Mouse (Mus musculus): ENCODE data around the gene Strip1.
"Not testable (repeated sequence)": the region's sequence is repeated elsewhere in the genome, so short reads cannot be mapped to it uniquely, and the experiment has no call there.

Strip1 gene

GRCm38 (mm10) chr3:107631523-107631958 is at the start of gene Strip1:
Strip1 (minus strand) TSS chr3:107631694.
- peak; percentile 63 for DNase-seq (ENCODE audit: extremely low read depth, low read depth, low spot score)

DNA sequence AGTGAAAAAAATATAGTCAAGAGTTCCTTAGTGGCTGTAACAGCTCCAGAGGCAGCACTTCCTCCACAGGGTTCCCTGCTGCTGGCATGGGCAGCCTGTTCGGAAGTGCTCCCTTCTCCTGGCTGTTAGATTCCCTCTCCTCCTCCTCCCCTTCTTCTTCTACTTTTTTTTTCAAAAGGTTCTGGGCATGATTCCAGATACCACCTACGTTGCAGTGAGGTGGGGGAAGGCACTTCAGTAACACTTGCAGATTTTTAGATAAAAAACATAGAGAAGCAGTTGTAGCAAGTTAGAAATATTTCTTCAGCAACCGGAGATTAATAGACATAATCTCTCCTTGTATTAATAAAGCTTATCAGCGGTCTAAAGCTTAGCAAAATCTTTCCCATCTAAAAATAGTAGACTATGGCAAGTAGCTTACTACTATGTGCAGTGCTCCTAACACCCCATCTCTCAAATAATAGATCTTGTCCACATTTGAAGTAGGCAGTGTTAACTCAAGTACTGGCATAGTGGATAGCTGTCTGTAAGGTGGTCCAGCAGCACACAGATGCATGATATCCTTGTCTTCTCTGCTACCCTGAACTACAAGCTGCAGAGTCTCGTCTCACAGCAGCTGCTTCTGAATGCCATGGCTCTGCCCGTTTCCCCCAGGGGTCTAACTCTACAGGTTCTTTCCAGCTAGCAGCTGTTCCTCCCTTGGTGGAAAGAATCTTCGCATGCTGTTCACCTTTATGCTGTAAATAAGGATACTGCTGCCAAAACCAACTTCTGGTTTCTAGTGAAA is 49.5 kb upstream of the Strip1 start:
- peak; percentile 31 for DNase-seq (ENCODE audit: extremely low read depth, low read depth, low spot score)

- no peak for DNase-seq (ENCODE audit: extremely low read depth, low read depth, low spot score)
Measured at GRCm38 (mm10) chr3:107671509-107671908, 40.0 kb upstream of the Strip1 start.

DNA sequence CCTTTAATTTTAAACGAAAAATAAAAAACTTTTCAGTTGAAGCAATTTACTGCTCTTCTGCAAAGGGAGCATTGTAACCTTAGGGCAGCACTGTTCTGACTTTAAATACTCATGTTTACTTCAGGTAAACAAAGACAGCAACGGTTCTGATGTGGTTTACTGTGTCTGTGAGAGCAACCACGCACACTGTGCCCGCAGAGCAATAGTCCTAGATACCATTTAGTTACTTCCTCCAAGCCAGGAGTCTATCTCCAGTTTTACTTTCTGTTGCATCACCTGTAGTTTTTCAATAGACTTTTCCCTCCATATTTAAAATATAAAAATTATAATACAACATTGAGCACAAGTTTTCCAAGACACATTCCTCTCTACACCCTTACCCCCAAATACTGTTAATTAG is 39.0 kb upstream of the Strip1 start:
- no peak for DNase-seq (ENCODE audit: extremely low read depth, low read depth, low spot score)

DNA sequence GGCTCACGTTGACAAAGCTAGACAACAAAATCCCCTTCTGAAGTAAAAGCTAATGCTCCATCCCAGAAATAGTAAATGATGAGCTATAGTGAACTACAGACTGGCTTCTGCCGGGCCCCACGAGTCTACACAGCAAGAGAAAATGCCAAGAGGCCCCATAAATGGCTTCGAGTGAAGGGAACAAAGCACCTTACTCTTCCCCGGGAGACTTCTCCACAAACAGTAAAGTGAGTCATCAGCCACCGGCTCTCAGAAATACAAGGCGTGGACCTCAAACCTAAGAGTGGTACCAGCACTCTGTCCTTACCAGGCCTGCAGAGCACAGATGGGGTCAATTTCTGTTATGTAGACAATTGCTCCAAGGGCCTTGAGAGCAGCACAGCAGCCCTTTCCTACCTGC is 37.3 kb upstream of the Strip1 start:
- no peak for DNase-seq (ENCODE audit: extremely low read depth, low read depth, low spot score)

GRCm38 (mm10) chr3:107667426-107667825 is 35.9 kb upstream of the Strip1 start:
- no peak for DNase-seq (ENCODE audit: extremely low read depth, low read depth, low spot score)

DNA sequence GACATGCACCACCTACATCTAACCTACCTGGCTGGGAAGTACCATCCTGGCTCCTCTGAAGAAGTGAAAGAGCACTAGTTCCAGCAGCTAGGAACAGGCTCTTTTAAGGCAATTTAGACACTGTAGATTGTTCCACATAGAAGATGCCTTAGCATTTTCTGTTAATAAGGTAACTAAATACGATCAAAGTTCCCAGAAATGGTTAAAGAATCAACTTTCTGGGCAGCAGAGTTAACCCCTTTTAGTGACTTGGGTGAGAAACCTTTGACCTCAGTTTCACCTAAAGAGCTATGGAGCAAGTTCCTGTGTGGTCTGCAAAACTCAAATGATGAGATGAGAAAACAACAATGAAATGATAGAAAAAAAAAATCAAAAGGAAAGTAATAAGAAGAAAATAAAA is 33.1 kb upstream of the Strip1 start:
- DNase-seq (ENCODE audit: extremely low read depth, low read depth, low spot score) = no peak

- no peak for DNase-seq (ENCODE audit: extremely low read depth, low read depth, low spot score)
Measured at GRCm38 (mm10) chr3:107659000-107659399, 27.5 kb upstream of the Strip1 start.

DNA sequence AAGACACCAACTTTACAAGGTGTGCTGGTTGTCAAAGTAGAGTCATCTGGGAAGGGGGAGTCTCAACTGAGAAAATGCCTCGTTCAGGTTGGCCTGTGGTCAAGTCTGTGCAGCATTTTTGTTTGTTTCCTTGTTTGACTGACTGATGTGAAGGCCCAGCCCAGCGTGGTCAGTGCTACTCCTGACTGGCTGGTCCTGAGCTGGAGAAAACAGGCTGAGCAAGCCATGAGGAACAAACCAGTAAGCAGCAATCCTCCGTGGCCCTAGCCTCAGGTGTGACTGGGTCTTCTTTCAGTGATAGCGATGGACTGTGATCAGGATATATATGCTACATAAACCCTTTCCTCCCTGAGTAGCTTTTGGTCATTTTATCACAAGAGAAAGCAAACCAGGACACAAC is 25.4 kb upstream of the Strip1 start:
- DNase-seq (ENCODE audit: extremely low read depth, low read depth, low spot score) = no peak

- no peak for DNase-seq (ENCODE audit: extremely low read depth, low read depth, low spot score)
Measured at GRCm38 (mm10) chr3:107656151-107656550, 24.7 kb upstream of the Strip1 start.

GRCm38 (mm10) chr3:107655491-107655890 is 24.0 kb upstream of the Strip1 start:
- no peak for DNase-seq (ENCODE audit: extremely low read depth, low read depth, low spot score)

GRCm38 (mm10) chr3:107654861-107655260 is 23.4 kb upstream of the Strip1 start:
- no peak for DNase-seq (ENCODE audit: extremely low read depth, low read depth, low spot score)

DNA sequence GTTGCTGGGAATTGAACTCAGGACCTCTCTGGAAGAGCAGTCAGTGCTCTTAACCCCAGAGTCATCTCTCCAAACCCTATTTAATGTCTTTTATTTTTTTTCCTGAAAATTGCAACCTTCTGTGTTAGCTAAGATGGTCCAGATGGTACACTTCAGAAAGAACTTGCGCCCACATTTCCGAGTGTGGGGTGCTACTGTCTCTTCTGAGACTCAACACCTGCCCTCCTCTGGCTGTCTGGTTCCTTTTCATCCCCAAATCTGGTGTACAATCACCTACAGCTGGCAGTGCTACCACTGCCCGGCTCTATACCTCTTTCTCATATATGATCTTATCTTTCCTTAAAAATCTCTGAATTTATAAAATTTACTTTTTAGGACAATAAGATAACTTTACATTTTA is 21.5 kb upstream of the Strip1 start:
- DNase-seq (ENCODE audit: extremely low read depth, low read depth, low spot score) = no peak

GRCm38 (mm10) chr3:107650276-107650675 is 18.8 kb upstream of the Strip1 start:
- not testable (repeated sequence) for DNase-seq (ENCODE audit: extremely low read depth, low read depth, low spot score)

GRCm38 (mm10) chr3:107646947-107647346 is 15.5 kb upstream of the Strip1 start:
- DNase-seq (ENCODE audit: extremely low read depth, low read depth, low spot score) = no peak

DNA sequence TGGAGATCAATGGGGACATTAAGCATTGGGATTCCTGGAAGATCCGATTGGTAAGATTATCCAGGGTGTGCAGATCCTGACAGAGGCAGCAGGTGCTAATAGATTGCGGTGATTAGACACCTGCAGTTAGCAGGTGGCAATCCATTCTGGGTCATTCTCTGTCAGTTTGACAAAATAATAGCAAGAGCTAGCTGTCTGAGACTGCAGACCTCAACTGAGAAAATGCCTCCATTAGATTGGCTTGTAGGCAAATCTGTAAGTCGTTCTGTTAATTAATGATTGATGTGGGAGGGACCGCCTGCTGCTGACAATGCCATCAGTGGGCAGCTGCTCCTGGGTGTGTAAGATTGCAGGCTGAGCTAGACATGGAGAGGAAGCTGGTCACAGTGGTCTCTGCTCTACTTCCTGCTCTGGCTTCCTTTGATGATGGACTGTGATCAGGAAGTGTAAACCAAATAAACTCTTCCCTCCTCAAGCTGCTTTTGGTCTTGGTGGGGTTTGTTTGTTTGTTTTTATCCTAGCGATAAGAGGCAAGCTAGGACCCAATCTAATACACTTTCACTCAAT is 6.2 kb upstream of the Strip1 start:
- DNase-seq (ENCODE audit: extremely low read depth, low read depth, low spot score) = no peak

GRCm38 (mm10) chr3:107636236-107636635 is 4.7 kb upstream of the Strip1 start:
- no peak for DNase-seq (ENCODE audit: extremely low read depth, low read depth, low spot score)

- DNase-seq (ENCODE audit: extremely low read depth, low read depth, low spot score) = no peak
Measured at GRCm38 (mm10) chr3:107635836-107636235, 4.3 kb upstream of the Strip1 start.

GRCm38 (mm10) chr3:107633906-107634305 is 2.4 kb upstream of the Strip1 start:
- no peak for DNase-seq (ENCODE audit: extremely low read depth, low read depth, low spot score)

DNA sequence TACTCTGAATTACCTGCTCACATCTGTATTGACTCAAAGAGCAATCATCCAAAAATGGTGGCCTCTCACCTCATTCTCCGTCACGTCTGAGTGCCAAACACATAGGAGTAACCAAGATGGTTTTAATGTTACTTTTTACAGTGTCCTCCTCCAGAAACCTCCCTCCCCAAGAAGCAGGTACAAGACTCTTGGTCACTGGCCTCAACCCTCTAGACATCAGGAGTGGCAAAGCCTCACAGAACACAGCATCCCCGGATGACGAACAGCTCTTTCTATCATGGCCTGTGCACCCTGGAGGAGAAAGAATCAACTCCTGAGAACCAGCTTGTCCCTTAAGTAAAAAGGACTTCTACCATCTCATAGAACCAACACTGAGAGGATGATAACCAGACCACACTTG is 1.3 kb upstream of the Strip1 start:
- no peak for DNase-seq (ENCODE audit: extremely low read depth, low read depth, low spot score)

DNA sequence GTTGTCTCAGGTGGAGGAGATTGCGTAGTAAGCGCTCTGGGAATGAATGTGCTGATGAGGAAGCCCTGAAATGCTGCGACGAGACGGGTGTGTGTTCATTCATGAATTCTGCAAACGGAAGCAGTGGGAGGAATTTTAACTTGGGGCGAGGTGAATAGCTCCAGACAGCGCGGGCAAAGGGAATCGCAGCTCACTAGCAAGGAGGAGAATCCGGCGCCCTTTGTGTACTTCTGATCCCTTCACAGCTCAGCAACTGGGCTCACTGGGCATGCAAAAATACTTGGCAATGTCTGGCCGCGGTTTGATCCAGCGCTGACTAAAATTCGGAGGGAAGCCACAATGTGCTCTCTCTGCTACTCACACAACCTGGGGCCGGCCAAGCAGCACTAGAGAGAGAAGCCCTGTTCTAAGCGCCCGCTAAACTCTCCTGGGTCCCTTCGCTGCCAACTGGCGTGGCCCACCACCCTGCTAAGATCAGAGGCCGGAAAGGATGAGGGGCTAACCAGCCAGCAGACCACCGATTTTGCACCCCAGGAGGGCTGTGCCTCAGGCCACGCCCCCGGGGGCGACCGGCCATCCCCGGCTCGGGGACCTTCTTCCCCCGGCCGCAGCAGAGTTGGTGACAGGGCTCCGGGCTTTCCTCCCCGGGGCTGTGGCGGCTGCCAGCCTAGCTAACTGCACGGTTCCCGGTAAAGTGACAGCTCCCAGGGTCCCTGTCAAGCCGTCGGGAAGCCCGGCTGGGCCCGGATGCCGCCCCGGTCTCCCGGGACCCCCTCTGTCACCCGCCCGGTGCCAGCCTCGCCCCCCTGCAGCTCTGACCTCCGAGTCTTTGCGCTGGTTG is 592 bp downstream of the Strip1 start, which contains the start of gene Gm10961:
Gene Gm10961 (plus strand): TSS at position 641 of the 841 bp plus-strand sequence.
- DNase-seq (ENCODE audit: extremely low read depth, low read depth, low spot score) = no peak

GRCm38 (mm10) chr3:107629411-107629810 is 2.1 kb downstream of the Strip1 start:
- no peak for DNase-seq (ENCODE audit: extremely low read depth, low read depth, low spot score)
